Mouse (Mus musculus) heart, embryonic 13.5 days (tissue): Measurements from ENCODE around the gene Tekt1. TPM values are rescaled to one million over a fixed set of nuclear protein-coding genes. Genes with fewer than 3 reads are reported as not detected.

Experiments used
- ATAC-seq: fragments of 200-750 bp; cut with Nextera tagmentation; 2 replicates; pipeline ENCODE4 v1.8.0; 2017; ENCODE audit warnings: moderate TSS enrichment; ENCODE audit not compliant: insufficient number of reproducible peaks, low FRiP score, low TSS enrichment; ENCODE audit errors: extremely low read depth
- H3K27ac ChIP-seq: fragments of 300-500 bp; sonication (generic); replicated peaks from 2 replicates; pipeline ENCODE4 v1.5.1; 2015; ENCODE audit warnings: moderate library complexity, mild to moderate bottlenecking, inconsistent platforms
- H3K27me3 ChIP-seq: fragments of 300-500 bp; sonication (generic); replicated peaks from 2 replicates; pipeline ENCODE4 v1.6.1; 2015; ENCODE audit warnings: mild to moderate bottlenecking, inconsistent platforms
- H3K36me3 ChIP-seq: fragments of 300-500 bp; sonication (generic); 2 replicates; pipeline ENCODE4 v1.6.1; 2015; ENCODE audit warnings: mild to moderate bottlenecking, inconsistent platforms
- H3K4me1 ChIP-seq: fragments of 300-500 bp; sonication (generic); 2 replicates; pipeline ENCODE4 v1.6.1; 2015; ENCODE audit warnings: inconsistent platforms
- H3K4me2 ChIP-seq: fragments of 300-500 bp; sonication (generic); 2 replicates; pipeline ENCODE4 v1.6.1; 2015; ENCODE audit warnings: inconsistent platforms, mild to moderate bottlenecking, moderate library complexity
- H3K4me3 ChIP-seq: fragments of 300-500 bp; sonication (generic); 2 replicates; pipeline ENCODE4 v1.5.1; 2015; ENCODE audit warnings: moderate library complexity, mild to moderate bottlenecking, inconsistent platforms
- H3K9ac ChIP-seq: fragments of 300-500 bp; sonication (generic); 2 replicates; pipeline ENCODE4 v1.6.1; 2015; ENCODE audit warnings: inconsistent platforms, mild to moderate bottlenecking, moderate library complexity
- H3K9me3 ChIP-seq: fragments of 300-500 bp; sonication (generic); 2 replicates; pipeline ENCODE4 v1.6.1; 2016; ENCODE audit warnings: inconsistent platforms
- whole genome bisulfite sequencing: fragments of 180-500 bp; shearing (Covaris S2); methylation state at CpG from one replicate; pipeline ENCODE4 v1.1.7; 2015; ENCODE audit warnings: mixed read lengths; 5-methylcytosine and 5-hydroxymethylcytosine counted together
- polyA plus RNA-seq: library from polyadenylated mRNA; unstranded; fragments of >200 nt; fragmentation: Nextera tagmentation; extraction: Ambion mirVana; gene quantifications from 2 replicates; pipeline ENCODE4 v1.2.1, GENCODE M21; 2015

Tekt1 gene
- polyA plus RNA-seq, 1 experiment from 2014 or later, result 0.47 TPM

DNA sequence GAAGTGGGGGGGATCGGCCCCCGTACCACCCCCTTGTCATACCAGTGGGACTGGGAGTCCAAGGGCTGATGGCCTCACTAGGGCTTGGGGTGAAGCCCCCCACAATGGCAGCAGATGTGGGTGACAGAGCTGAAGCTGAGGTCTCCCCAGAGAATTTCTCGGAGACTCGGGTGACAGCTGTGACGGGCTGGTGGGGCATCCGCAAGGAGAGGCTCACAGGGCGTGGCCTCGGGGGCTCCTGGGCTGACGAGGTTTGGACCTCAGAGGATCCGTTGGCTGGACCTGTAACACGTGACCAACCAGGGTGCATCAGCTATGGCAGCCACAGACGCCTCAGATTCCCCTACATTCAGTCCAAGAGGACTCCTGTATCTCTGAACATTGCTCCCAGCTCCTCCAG is 40.7 kb upstream of the Tekt1 start:
- H3K4me2 ChIP-seq, result no peak overlapping the region
- 84% methylated on average over 12 of the region's 12 CpGs for whole genome bisulfite sequencing
- no peak for ATAC-seq
- no peaks in the 10 kb centered on the region for H3K9me3 ChIP-seq
- no peak overlapping the region; the same call in 1 of the 2 replicates for H3K27ac ChIP-seq
- peaks cover 66% of the 10 kb centered on the region for H3K36me3 ChIP-seq
- peaks cover 95% of the 10 kb centered on the region for H3K4me1 ChIP-seq
- no peak overlapping the region for H3K9ac ChIP-seq
- no peak overlapping the region for H3K4me3 ChIP-seq
- no peaks in the 10 kb centered on the region for H3K27me3 ChIP-seq

DNA sequence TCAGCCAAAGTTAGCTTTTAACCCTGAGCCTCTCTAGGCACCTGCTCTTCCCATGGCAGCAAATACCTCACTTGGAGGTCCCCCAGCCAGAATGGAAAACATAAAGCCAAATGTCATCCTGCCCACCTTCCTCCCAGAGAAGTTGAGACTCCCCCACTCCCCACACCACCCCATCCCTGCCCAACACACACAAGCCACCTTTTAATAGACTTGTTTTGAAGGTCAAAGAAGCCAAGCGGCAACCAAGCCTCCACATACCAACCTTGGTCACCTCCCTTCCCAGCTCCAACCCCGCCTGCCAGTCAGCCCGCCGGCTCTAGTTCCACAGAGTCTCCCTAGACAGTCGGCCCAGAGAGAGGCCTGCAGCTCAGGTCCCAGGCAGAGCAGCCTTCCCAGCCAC is 39.8 kb upstream of the Tekt1 start:
- peaks cover 97% of the 10 kb centered on the region for H3K4me1 ChIP-seq
- H3K4me2 ChIP-seq, result no peak overlapping the region
- peaks cover 75% of the 10 kb centered on the region for H3K36me3 ChIP-seq
- 44% methylated on average over 5 of the region's 5 CpGs for WGBS
- no peaks in the 10 kb centered on the region for H3K27me3 ChIP-seq
- no peak overlapping the region for H3K4me3 ChIP-seq
- peak overlapping the region; percentile 61 for H3K27ac ChIP-seq
- H3K9ac ChIP-seq, result peak overlapping the region; percentile 58; the same call in 1 of the 2 replicates
- no peak for ATAC-seq
- H3K9me3 ChIP-seq, result no peaks in the 10 kb centered on the region

DNA sequence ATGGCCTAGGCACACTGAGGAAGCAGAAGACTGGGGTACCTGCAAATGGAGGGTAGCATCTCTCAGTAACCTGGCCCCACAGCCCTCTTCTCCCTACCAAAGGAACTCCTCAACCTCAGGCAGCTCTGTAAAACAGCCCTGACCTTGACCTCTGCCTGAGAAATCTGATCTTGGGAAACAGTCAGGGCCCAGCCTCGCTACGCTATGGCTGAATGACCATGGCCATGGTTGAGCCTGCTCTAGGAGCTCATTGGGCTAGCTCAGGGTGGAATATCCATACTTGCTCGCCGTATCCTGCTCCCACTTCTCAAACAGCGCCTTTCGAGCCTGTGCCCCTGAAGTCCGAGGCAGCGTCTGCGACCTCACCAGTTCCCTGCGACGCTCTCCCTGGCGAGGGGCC is 38.8 kb upstream of the Tekt1 start:
- Histone ChIP-seq H3K9me3 (no peaks in the 10 kb centered on the region), H3K27ac (peak overlapping the region; percentile 61; the same call in 1 of the 2 replicates), H3K4me3 (no peak overlapping the region), H3K27me3 (no peaks in the 10 kb centered on the region), H3K4me2 (no peak overlapping the region), H3K4me1 (peaks cover 97% of the 10 kb centered on the region), H3K36me3 (peaks cover 84% of the 10 kb centered on the region), H3K9ac (no peak overlapping the region)
- WGBS, result 78% methylated on average over 12 of the region's 12 CpGs
- ATAC-seq, result no peak

DNA sequence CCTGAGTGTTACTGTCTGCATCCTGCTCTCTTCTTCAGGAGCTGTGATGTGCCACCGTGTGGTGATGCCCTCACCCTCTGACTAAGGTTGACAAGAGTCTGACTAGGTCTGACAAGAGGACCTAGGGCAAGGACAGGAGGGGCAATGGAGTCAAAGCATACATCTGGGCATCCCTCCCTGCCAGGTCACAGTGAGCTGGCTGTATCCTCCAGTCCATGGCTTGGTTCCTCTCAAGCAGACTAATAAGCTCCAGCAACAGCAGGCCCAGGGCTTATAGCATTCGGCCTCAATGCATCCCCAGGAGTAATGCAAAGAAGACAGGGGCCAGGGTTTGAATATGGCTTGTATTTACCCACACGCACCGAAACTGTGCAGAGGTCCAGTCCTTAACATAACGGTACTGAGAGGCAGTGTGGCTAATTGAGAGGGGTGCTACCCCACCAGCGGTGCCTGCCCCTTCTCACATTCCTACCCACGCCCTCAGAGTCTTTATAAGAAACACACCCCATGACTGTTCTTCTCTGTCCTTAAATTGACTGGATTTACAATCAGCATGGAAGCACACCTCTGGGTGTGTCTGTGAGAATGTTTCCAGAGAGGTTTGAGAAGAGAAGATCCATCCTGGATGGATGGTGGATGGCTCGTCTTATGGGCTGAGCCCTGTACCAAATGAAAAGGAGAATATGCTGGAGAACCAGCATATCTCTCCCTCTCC is 35.7 kb upstream of the Tekt1 start:
- H3K36me3 ChIP-seq, result peaks cover 96% of the 10 kb centered on the region
- peaks cover 96% of the 10 kb centered on the region for H3K4me1 ChIP-seq
- no peak for ATAC-seq
- 0 out of 2 replicates have a peak overlapping the region, but pooled peaks have one; percentile 24 for H3K4me2 ChIP-seq
- WGBS, result 75% methylated on average over 8 of the region's 8 CpGs
- H3K9me3 ChIP-seq, result no peaks in the 10 kb centered on the region
- no peak overlapping the region for H3K4me3 ChIP-seq
- H3K27me3 ChIP-seq, result no peaks in the 10 kb centered on the region
- H3K9ac ChIP-seq, result peak overlapping the region; percentile 62
- H3K27ac ChIP-seq, result peak overlapping the region; percentile 94

DNA sequence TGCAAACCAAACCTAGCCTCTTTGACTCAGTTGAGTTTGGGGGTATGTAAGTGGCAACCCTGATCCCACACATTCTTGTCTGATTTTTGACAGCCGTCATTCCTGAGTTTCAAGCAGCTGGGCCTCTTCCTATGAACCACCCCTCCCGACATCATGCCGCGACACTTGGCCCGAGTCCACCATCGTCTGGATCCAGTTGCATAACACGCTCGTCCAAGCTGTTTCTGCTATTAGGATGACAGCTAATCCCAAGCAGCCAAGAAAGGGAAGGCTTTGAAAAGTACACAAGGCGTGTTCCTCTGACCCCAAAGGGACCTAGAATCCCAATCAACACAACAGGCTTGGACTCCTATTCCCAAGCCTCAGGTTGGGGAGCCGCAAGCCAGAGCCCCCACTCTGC is 34.8 kb upstream of the Tekt1 start:
- Histone ChIP-seq H3K4me1 (peaks cover 87% of the 10 kb centered on the region), H3K4me3 (no peak overlapping the region), H3K9ac (peak overlapping the region; percentile 62), H3K36me3 (peaks cover 95% of the 10 kb centered on the region), H3K27ac (peak overlapping the region; percentile 94), H3K9me3 (no peaks in the 10 kb centered on the region), H3K4me2 (peak overlapping the region; percentile 44), H3K27me3 (no peaks in the 10 kb centered on the region)
- ATAC-seq, result peak; percentile 35; the same call in 1 of the 2 replicates
- WGBS, result 26% methylated on average over 10 of the region's 10 CpGs

DNA sequence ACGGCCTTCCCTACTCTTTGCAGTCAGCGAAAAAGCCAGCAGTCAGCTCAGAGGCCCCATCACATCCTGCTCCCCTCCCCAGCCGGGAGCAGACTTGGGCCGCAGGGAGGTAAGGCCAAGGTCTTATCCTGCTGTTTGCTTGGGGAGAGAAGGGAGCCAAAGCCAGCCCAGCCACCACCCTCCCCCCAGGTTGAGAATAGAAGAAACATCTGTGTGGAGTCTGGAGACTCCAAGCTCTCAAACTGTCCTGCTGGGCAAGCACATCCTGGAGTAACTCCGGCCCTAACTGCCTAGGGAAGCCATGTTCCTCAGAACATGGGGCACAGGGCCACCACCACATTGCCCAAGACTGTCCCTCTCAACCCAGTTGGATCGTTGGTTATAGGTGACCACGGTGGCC is 34.4 kb upstream of the Tekt1 start:
- Histone ChIP-seq H3K27ac (peak overlapping the region; percentile 94), H3K4me3 (no peak overlapping the region), H3K9ac (0 out of 2 replicates have a peak overlapping the region, but pooled peaks have one; percentile 2), H3K27me3 (no peaks in the 10 kb centered on the region), H3K36me3 (peaks cover 95% of the 10 kb centered on the region), H3K4me2 (peak overlapping the region; percentile 44), H3K4me1 (peaks cover 82% of the 10 kb centered on the region), H3K9me3 (no peaks in the 10 kb centered on the region)
- ATAC-seq, result 0 out of 2 replicates have a peak, but pooled peaks have one; percentile 16
- 47% methylated on average over 7 of the region's 7 CpGs for WGBS

DNA sequence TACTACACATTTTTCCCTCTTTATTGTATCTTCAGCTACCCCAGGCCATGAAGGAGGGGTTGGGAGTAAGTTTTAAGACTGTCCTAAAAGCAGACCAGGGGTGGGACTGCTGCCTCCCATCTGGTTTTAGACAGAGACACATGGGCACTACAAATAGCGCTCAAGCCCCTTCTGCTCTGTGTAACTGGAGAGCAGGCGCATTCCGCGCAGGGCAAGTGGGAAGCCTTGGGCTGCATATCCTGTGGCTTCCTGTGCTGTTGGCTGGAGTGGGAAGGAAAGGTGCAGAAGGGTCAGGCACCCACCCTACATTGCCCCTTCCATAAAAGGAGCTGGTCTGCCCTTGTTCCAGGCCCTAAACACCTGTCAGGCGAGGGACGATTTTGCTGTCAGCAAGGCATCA is 33.4 kb upstream of the Tekt1 start:
- no peak overlapping the region for H3K9ac ChIP-seq
- peaks cover 72% of the 10 kb centered on the region for H3K4me1 ChIP-seq
- no peaks in the 10 kb centered on the region for H3K9me3 ChIP-seq
- no peak overlapping the region for H3K4me3 ChIP-seq
- H3K27ac ChIP-seq, result peak overlapping the region; percentile 94
- whole genome bisulfite sequencing, result 35% methylated on average over 6 of the region's 6 CpGs
- ATAC-seq, result no peak
- H3K4me2 ChIP-seq, result no peak overlapping the region
- H3K27me3 ChIP-seq, result no peaks in the 10 kb centered on the region
- H3K36me3 ChIP-seq, result peaks cover 95% of the 10 kb centered on the region

DNA sequence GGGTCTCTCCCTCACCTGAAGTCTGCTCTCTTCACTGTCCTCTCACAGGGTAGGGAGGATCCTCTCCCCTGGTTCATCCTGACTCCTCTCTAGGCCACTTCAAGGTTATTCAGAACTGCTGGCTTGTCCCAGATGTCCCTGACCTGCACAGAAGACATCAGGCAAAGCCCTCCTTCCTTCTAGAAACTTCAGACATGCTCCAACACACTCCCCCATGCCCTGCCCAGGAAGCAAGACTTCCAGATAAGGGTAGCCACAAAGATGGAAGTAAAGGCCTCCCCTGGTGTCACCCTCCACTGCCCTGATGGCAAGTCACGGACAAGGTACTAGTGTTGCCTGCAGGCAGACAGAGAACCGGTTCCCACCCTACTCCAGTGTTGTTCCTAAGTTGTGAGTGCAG is 32.5 kb upstream of the Tekt1 start:
- H3K36me3 ChIP-seq, result peaks cover 95% of the 10 kb centered on the region
- 47% methylated on average over 2 of the region's 2 CpGs for WGBS
- H3K4me3 ChIP-seq, result no peak overlapping the region
- H3K27ac ChIP-seq, result peak overlapping the region; percentile 94
- peaks cover 64% of the 10 kb centered on the region for H3K4me1 ChIP-seq
- no peak for ATAC-seq
- H3K27me3 ChIP-seq, result no peaks in the 10 kb centered on the region
- H3K9ac ChIP-seq, result no peak overlapping the region
- H3K9me3 ChIP-seq, result no peaks in the 10 kb centered on the region
- no peak overlapping the region for H3K4me2 ChIP-seq

DNA sequence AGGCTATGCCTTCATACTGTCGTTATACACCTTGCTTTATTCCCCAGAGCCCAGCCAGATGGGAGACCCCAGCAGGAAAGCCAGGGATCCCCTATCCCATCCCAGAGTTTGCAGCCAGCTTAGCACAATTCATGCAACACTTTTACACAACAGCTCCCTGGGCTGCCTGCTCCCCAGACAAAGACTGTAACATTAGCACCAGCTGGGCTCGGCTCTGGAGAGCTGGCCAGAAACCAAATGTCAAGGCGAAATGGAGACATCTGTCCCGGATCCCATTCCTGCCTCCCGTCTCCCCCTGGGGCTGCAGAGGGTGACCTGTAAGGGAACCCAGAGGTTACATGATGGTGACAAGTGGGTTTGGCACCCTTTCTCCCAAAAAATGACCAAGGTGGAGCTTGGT is 31.4 kb upstream of the Tekt1 start:
- no peak overlapping the region for H3K4me3 ChIP-seq
- 52% methylated on average over 5 of the region's 5 CpGs for WGBS
- H3K9me3 ChIP-seq, result no peaks in the 10 kb centered on the region
- no peak overlapping the region for H3K9ac ChIP-seq
- H3K4me1 ChIP-seq, result peaks cover 55% of the 10 kb centered on the region
- ATAC-seq, result no peak
- no peak overlapping the region for H3K4me2 ChIP-seq
- H3K36me3 ChIP-seq, result peaks cover 95% of the 10 kb centered on the region
- H3K27ac ChIP-seq, result peak overlapping the region; percentile 94
- H3K27me3 ChIP-seq, result no peaks in the 10 kb centered on the region

DNA sequence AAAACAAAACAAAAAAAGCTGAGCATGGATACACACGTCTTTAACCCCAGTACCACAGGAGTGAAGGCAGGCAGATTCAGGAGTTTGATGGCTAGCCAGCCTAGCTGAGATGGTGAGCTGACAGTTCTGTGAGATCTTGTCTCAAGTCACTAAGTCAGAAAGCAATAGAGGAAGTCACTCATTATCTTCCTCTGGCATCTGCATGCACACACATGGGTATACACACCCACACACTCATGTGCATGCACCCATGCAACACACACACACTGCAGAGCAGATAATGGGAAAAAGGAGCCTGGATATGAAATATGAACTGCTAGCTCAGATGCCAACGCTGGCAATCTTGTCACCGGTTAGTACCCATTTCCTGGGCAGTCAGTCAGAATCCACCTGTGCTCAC is 31.0 kb upstream of the Tekt1 start:
- no peaks in the 10 kb centered on the region for H3K27me3 ChIP-seq
- 91% methylated on average over 3 of the region's 3 CpGs for WGBS
- peaks cover 51% of the 10 kb centered on the region for H3K4me1 ChIP-seq
- H3K27ac ChIP-seq, result 0 out of 2 replicates have a peak overlapping the region, but pooled peaks have one; percentile 94
- H3K4me3 ChIP-seq, result no peak overlapping the region
- H3K9ac ChIP-seq, result no peak overlapping the region
- H3K36me3 ChIP-seq, result peaks cover 97% of the 10 kb centered on the region
- H3K9me3 ChIP-seq, result no peaks in the 10 kb centered on the region
- no peak for ATAC-seq
- no peak overlapping the region for H3K4me2 ChIP-seq

DNA sequence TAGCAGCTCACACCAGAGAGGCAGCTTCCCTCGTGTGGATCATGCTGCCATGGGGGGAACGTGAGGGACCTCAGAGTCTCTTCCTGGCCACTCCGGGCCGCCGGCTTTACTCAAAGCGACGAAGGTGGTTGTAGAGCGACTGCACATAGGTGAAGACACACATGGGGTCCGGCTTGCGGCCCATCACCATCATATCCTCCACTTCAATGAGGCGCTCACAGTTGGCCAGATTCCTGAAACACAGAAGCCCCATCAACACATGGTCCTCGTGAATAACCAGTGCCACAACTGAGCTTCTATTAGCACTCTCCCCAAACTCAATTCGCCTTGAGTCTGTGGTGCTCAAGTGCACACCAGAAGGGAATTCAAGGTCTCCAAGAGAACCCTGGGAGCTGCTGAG is 28.9 kb upstream of the Tekt1 start:
- Histone ChIP-seq H3K36me3 (peaks cover 94% of the 10 kb centered on the region), H3K9me3 (no peaks in the 10 kb centered on the region), H3K9ac (no peak overlapping the region), H3K4me1 (peaks cover 30% of the 10 kb centered on the region), H3K27ac (no peak overlapping the region), H3K4me2 (no peak overlapping the region), H3K4me3 (no peak overlapping the region), H3K27me3 (no peaks in the 10 kb centered on the region)
- WGBS, result 88% methylated on average over 13 of the region's 13 CpGs
- no peak for ATAC-seq
